8 mouse cellular contexts compared by ENCODE assay signal in the genomic region with DNA sequence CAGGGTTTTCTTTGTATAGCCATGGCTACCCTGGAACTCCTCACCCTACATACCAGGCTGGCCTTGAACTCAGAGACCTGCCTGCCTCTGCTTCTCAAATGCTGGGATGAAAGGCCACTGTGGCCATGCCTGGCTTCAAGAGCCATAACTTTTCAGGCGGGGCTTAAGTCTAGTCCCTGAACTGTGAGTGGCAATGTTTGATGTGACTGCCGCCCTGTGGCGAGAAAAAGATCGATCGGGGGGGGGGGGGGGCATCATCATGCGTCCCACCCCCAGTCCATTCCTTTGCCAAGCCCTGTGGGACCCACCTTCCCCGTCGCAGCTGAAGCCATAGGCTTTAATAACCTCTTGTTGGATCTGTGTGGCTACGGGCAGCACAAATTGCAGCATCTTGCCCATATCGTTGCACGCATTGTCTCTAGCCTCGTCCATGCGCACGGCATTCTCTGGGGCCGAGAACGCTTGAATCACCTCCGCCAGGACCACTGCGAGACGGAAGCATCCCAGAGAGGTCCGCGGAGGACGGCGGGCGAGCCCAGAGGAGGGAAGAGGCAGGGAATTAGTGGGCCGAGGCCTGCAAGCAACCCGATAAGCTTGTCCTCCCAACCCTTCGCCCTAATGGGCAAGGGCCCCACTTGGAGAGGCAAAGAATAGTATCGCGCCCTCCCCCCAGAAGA. TPM values are rescaled to one million over a fixed set of nuclear protein-coding genes. Genes with fewer than 3 reads are reported as not detected.
A peak's percentile ranks its signal among the peaks of the same experiment; 100 is the strongest.
DNase-seq lines count a peak whose midpoint lies in the region; ATAC-seq and TF ChIP-seq lines count a peak whose summit lies in the region.

No protein-coding gene starts in this region.

- no peaks in the 10 kb centered on the region for H3K9me3 ChIP-seq in stomach, embryonic 16.5 days (replicated peaks; ENCODE audit: control insufficient read depth, low read length)

- peak; percentile 8 for ATAC-seq in megakaryocyte-erythroid progenitor cell, adult 5-6 weeks (replicated peaks; ENCODE audit: low FRiP score, low TSS enrichment, poor library complexity, severe bottlenecking)
- ATAC-seq in stomach, embryonic 16.5 days (ENCODE audit: insufficient read depth, low FRiP score) = peak; percentile 3

- H3K27ac ChIP-seq in stomach, embryonic 16.5 days (ENCODE audit: low read length) = peak overlapping the region; percentile 100

- H3K79me2 ChIP-seq in C2C12 (ENCODE audit: control insufficient read depth, insufficient read depth) = peaks cover 10% of the 10 kb centered on the region

- peaks cover 27% of the 10 kb centered on the region for H3K36me3 ChIP-seq in C2C12 (ENCODE audit: control insufficient read depth, insufficient read depth)
- H3K36me3 ChIP-seq in stomach, embryonic 16.5 days (ENCODE audit: control insufficient read depth, insufficient read depth, low read length) = peaks cover 8% of the 10 kb centered on the region

- no peaks in the 10 kb centered on the region for H3K27me3 ChIP-seq in C2C12 (ENCODE audit: control insufficient read depth, insufficient read depth, insufficient read length)
- H3K27me3 ChIP-seq in stomach, embryonic 16.5 days (ENCODE audit: control insufficient read depth, insufficient read depth, low read length) = no peaks in the 10 kb centered on the region

- TF ChIP-seq CTCF in C2C12 (IDR thresholded peaks at IDR 0.05; ENCODE audit: control insufficient read depth, insufficient read depth, insufficient read length) = peak; percentile 45
- TF ChIP-seq CTCF in brain, embryonic 14.5 days (IDR thresholded peaks at IDR 0.05; ENCODE audit: borderline replicate concordance, extremely low read depth, insufficient read depth, insufficient read length) = peak; percentile 34; the same call in 1 of the 2 replicates

- H3ac ChIP-seq in C2C12 (ENCODE audit: control insufficient read depth, insufficient read length, low read depth) = peak overlapping the region; percentile 91

- peak overlapping the region; percentile 88 for H3K4me2 ChIP-seq in stomach, embryonic 16.5 days (ENCODE audit: low read depth, low read length)

- peak overlapping the region; percentile 90 for H3K9ac ChIP-seq in stomach, embryonic 16.5 days (ENCODE audit: low read length)

- no peak for TF ChIP-seq POLR2A in brain, embryonic 14.5 days (IDR thresholded peaks at IDR 0.05; ENCODE audit: borderline replicate concordance, extremely low read depth, insufficient read depth, insufficient read length, poor library complexity, severe bottlenecking)

- H3K4me3 ChIP-seq in C2C12 (ENCODE audit: insufficient read depth, poor library complexity, severe bottlenecking) = peak overlapping the region; percentile 45
- peak overlapping the region; percentile 68 for H3K4me3 ChIP-seq in stomach, embryonic 16.5 days (replicated peaks; ENCODE audit: low read length)

- peaks cover 29% of the 10 kb centered on the region for H3K4me1 ChIP-seq in stomach, embryonic 16.5 days (ENCODE audit: control insufficient read depth, insufficient read depth, low read length)

- H3K79me3 ChIP-seq in C2C12 (ENCODE audit: low read depth) = no peaks in the 10 kb centered on the region

- peak; percentile 50 for DNase-seq in gastrocnemius, adult 18-20 months (ENCODE audit: low spot score)
- no peak for DNase-seq in gastrocnemius, adult 8-10 months (ENCODE audit: low spot score in 2 of 2)
- DNase-seq in brain, embryonic 14.5 days (ENCODE audit: low read depth) = peak; percentile 83
- peak; percentile 59 for DNase-seq in forelimb bud, embryonic 11.5 days (ENCODE audit: low read depth, low spot score)
- DNase-seq in kidney, postnatal 25 days = peak; percentile 46 to 72

- 1% methylated on average over 28 of the region's 29 CpGs for WGBS in stomach, embryonic 16.5 days

TF ChIP-seq in C2C12, 6 proteins besides CTCF, POLR2A, EP300 and RAD21:
- TF ChIP-seq FOSL1 (IDR thresholded peaks at IDR 0.05; ENCODE audit: insufficient read depth, low read length, poor library complexity, severe bottlenecking) (no peak), MYOD1 (IDR thresholded peaks at IDR 0.05; ENCODE audit: control insufficient read depth, insufficient read length, low read depth) (no peak), MAX (IDR thresholded peaks at IDR 0.05) (peak; percentile 47), USF1 (IDR thresholded peaks at IDR 0.05; ENCODE audit: low read depth) (no peak)

RNA-seq across cellular contexts. Expression of gene Grcc10, which starts 0.8 kb away (rescaled TPM):
- total RNA-seq in gastrocnemius, adult 18-20 months (2021) = 100 to 1,000 TPM; 162 TPM
- total RNA-seq in gastrocnemius, adult 8-10 months (2022) = 100 to 1,000 TPM; 146 to 173 (median 164) TPM
- polyA plus RNA-seq in C2C12 (2012; fragmentation: generic; extraction: Trizol) = 294 TPM
- 429 and 583 TPM in 2 replicates for polyA plus RNA-seq in brain, embryonic 14.5 days (2012; rRNA removed)
- total RNA-seq in megakaryocyte-erythroid progenitor cell, adult 5-6 weeks (2014; fragmentation: Nextera tagmentation) = 110 and 141 TPM in 2 replicates
- total RNA-seq in megakaryocyte-erythroid progenitor cell, adult 5-6 weeks (2017) = 66.5 and 83.5 TPM in 2 replicates
- polyA plus RNA-seq in stomach, embryonic 16.5 days (2015; fragmentation: Nextera tagmentation; extraction: Ambion mirVana) = 352 and 357 TPM in 2 replicates

RNA-seq across cellular contexts. Expression of gene Ptpn6, which starts 1.8 kb away (rescaled TPM):
- 1 to 10 TPM in 1 of 2 experiments, under 1 TPM in 1; 0.90 to 1.1 TPM for total RNA-seq in gastrocnemius, adult 18-20 months (2021)
- 1 to 10 TPM in 3 of 4 experiments, under 1 TPM in 1; 0.80 to 2.0 (median 1.2) TPM for total RNA-seq in gastrocnemius, adult 8-10 months (2022)
- polyA plus RNA-seq in C2C12 (2012; fragmentation: generic; extraction: Trizol) = 8.2 TPM
- polyA plus RNA-seq in brain, embryonic 14.5 days (2012; rRNA removed) = 2.6 and 2.9 TPM in 2 replicates
- 65.4 and 76.0 TPM in 2 replicates for total RNA-seq in megakaryocyte-erythroid progenitor cell, adult 5-6 weeks (2014; fragmentation: Nextera tagmentation)
- 189 and 237 TPM in 2 replicates for total RNA-seq in megakaryocyte-erythroid progenitor cell, adult 5-6 weeks (2017)
- polyA plus RNA-seq in stomach, embryonic 16.5 days (2015; fragmentation: Nextera tagmentation; extraction: Ambion mirVana) = 19.6 and 20.1 TPM in 2 replicates

RNA-seq across cellular contexts. Expression of gene Gm45234, which starts 15.5 kb away (rescaled TPM):
- total RNA-seq in gastrocnemius, adult 18-20 months (2021) = not detected
- total RNA-seq in gastrocnemius, adult 8-10 months (2022) = not detected
- not detected for polyA plus RNA-seq in C2C12 (2012; fragmentation: generic; extraction: Trizol)
- not detected in 2 replicates for polyA plus RNA-seq in brain, embryonic 14.5 days (2012; rRNA removed)
- not detected in 2 replicates for total RNA-seq in megakaryocyte-erythroid progenitor cell, adult 5-6 weeks (2014; fragmentation: Nextera tagmentation)
- total RNA-seq in megakaryocyte-erythroid progenitor cell, adult 5-6 weeks (2017) = not detected in 2 replicates
- not detected in 2 replicates for polyA plus RNA-seq in stomach, embryonic 16.5 days (2015; fragmentation: Nextera tagmentation; extraction: Ambion mirVana)

RNA-seq across cellular contexts. Expression of gene Atn1, which starts 16.0 kb away (rescaled TPM):
- total RNA-seq in gastrocnemius, adult 18-20 months (2021) = 10 to 100 TPM; 44.0 to 56.4 TPM
- total RNA-seq in gastrocnemius, adult 8-10 months (2022) = 10 to 100 TPM; 41.9 to 59.4 (median 49.2) TPM
- 47.0 TPM for polyA plus RNA-seq in C2C12 (2012; fragmentation: generic; extraction: Trizol)
- polyA plus RNA-seq in brain, embryonic 14.5 days (2012; rRNA removed) = 62.8 and 136 TPM in 2 replicates
- total RNA-seq in megakaryocyte-erythroid progenitor cell, adult 5-6 weeks (2014; fragmentation: Nextera tagmentation) = 12.9 and 14.4 TPM in 2 replicates
- total RNA-seq in megakaryocyte-erythroid progenitor cell, adult 5-6 weeks (2017) = 1.5 and 1.9 TPM in 2 replicates
- 12.2 and 13.1 TPM in 2 replicates for polyA plus RNA-seq in stomach, embryonic 16.5 days (2015; fragmentation: Nextera tagmentation; extraction: Ambion mirVana)

RNA-seq across cellular contexts. Expression of gene Phb2, which starts 28.2 kb away (rescaled TPM):
- total RNA-seq in gastrocnemius, adult 18-20 months (2021) = 100 to 1,000 TPM; 134 to 155 TPM
- 100 to 1,000 TPM; 140 to 157 (median 153) TPM for total RNA-seq in gastrocnemius, adult 8-10 months (2022)
- polyA plus RNA-seq in C2C12 (2012; fragmentation: generic; extraction: Trizol) = 456 TPM
- polyA plus RNA-seq in brain, embryonic 14.5 days (2012; rRNA removed) = 168 and 174 TPM in 2 replicates
- total RNA-seq in megakaryocyte-erythroid progenitor cell, adult 5-6 weeks (2014; fragmentation: Nextera tagmentation) = 467 and 537 TPM in 2 replicates
- 474 and 558 TPM in 2 replicates for total RNA-seq in megakaryocyte-erythroid progenitor cell, adult 5-6 weeks (2017)
- 282 and 303 TPM in 2 replicates for polyA plus RNA-seq in stomach, embryonic 16.5 days (2015; fragmentation: Nextera tagmentation; extraction: Ambion mirVana)

Comparison
In these comparisons a context has a peak if more than half of its experiments do, and no peak if none do; other contexts are left out.
1. DNase-seq: peak in gastrocnemius, adult 18-20 months (single experiment), brain, embryonic 14.5 days (single experiment), forelimb bud, embryonic 11.5 days (single experiment) and kidney, postnatal 25 days (2 of 2); none in gastrocnemius, adult 8-10 months (0 of 2).
2. RNA of gene Ptpn6, which starts 1.8 kb away (total RNA-seq): 65.4 to 237 TPM in megakaryocyte-erythroid progenitor cell, adult 5-6 weeks; 0.80 to 2.0 TPM in gastrocnemius, adult 8-10 months and 0.90 to 1.1 TPM in gastrocnemius, adult 18-20 months; every median in the first group is over 10 times any median in the second.